Mouse (Mus musculus): Measurements from ENCODE around the gene Rhbdd3.

DNA sequence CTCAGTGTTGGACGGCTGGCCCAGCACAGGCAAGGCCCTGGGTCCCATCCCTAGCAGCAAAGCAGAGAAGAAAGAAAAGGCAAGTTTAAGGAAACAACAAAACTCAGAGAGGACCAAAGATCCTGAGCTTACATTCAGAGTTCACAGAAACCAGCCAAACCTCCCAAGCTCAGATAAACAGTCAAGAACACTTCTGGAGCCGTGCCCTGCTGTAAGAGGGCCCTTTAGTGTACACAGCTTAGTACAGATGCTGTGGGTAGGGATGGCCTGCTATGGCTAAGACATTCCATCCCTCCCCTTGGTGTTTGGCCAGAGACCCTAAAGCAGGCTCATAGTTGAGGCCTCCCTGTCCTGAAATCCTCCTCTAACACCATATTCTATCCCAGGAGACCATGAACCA lies 39.9 kb downstream of the Rhbdd3 start:
- TF ChIP-seq POLR2A (IDR thresholded peaks at IDR 0.05; ENCODE audit: low read depth, low read length): no peak
- no peak for TF ChIP-seq CTCF (IDR thresholded peaks at IDR 0.05; ENCODE audit: borderline replicate concordance, insufficient read depth, low read length)

Data from embryonic fibroblast, embryonic 13.5 days (primary cell).